In the genomic region with DNA sequence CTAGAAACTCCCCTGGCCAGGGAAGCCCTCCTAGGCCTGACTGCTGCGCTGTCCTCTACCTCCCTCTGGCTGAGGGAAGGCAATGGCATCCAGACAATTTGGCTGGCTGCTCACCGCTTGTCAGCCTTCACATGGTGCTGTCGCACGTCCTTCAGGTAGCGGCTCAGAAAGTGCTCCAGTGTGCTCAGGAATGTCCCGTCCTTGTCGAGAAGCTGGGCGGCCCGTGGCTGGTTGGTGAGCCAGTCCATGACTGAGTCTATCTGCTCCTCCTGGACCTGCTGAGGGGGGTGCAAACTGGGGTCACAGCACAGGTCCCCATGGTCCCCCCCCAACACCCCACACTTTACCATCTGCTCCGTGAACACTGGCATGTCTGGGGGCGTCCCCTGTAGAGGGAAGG, we compare ENCODE assay signal across 12 mouse cellular contexts. TPM values are rescaled to one million over a fixed set of nuclear protein-coding genes. Genes with fewer than 3 reads are reported as not detected.
"Had no signal": no experiment of that assay in that cellular context is flagged by ENCODE, and none has a peak within 500 bp of the region (broad histone marks: within the 10 kb centered on the region; RNA-seq: fewer than 3 reads in every experiment).

No protein-coding gene starts in this region.

- H3K27ac ChIP-seq: limb, embryonic 12.5 days; liver, embryonic 13.5 days; lung, embryonic 15.5 days; midbrain, embryonic 13.5 days; stomach, postnatal 0 days had no signal

- H3K9me3 ChIP-seq: limb, embryonic 12.5 days; liver, embryonic 13.5 days; lung, embryonic 15.5 days; midbrain, embryonic 13.5 days had no signal

- H3K4me2 ChIP-seq: limb, embryonic 12.5 days; liver, embryonic 13.5 days; lung, embryonic 15.5 days; midbrain, embryonic 13.5 days had no signal

- ATAC-seq: liver, postnatal 0 days; midbrain, embryonic 13.5 days had no signal

- DNase-seq: kidney, postnatal 14 days; layer of hippocampus, postnatal 36 days; liver; liver, embryonic 13.5 days; liver, postnatal 0 days; lung, postnatal 36 days; thymus, postnatal 4 days had no signal

- H3K27me3 ChIP-seq: limb, embryonic 12.5 days; liver, embryonic 13.5 days; lung, embryonic 15.5 days; midbrain, embryonic 13.5 days had no signal

- H3K4me1 ChIP-seq: limb, embryonic 12.5 days; liver, embryonic 13.5 days; lung, embryonic 15.5 days had no signal

- H3K9ac ChIP-seq: limb, embryonic 12.5 days; liver, embryonic 13.5 days; liver, postnatal 0 days; lung, embryonic 15.5 days; midbrain, embryonic 13.5 days had no signal

- H3K4me3 ChIP-seq: limb, embryonic 12.5 days; liver, embryonic 13.5 days; lung, embryonic 15.5 days; midbrain, embryonic 13.5 days had no signal

RNA-seq across cellular contexts. Expression of a gene that starts 5.6 kb away (rescaled TPM):
- total RNA-seq: megakaryocyte progenitor cell, adult 5-6 weeks had no signal
- polyA plus RNA-seq: liver, postnatal 0 days had no signal
